In genomic region chr19:5367053-5367359, GRCm38 (mm10) we compare ENCODE assay signal across 7 mouse cellular contexts. TPM values are rescaled to one million over a fixed set of nuclear protein-coding genes. Genes with fewer than 3 reads are reported as not detected.
A peak's percentile ranks its signal among the peaks of the same experiment; 100 is the strongest.
DNase-seq lines count a peak whose midpoint lies in the region; ATAC-seq and TF ChIP-seq lines count a peak whose summit lies in the region.

Gene Banf1, minus strand, starts transcription at chr19:5367168.

- no peaks in the 10 kb centered on the region for H3K9me3 ChIP-seq in limb, embryonic 14.5 days (ENCODE audit: control insufficient read depth, low read length)
- H3K9me3 ChIP-seq in stomach, embryonic 14.5 days (ENCODE audit: control insufficient read depth, low read depth, low read length), result no peaks in the 10 kb centered on the region

- H3K4me2 ChIP-seq in limb, embryonic 14.5 days (replicated peaks; ENCODE audit: low read depth, low read length, severe bottlenecking), result peak within 1 kb of the TSS; percentile 94
- H3K4me2 ChIP-seq in stomach, embryonic 14.5 days (replicated peaks; ENCODE audit: low read depth, low read length), result peak within 1 kb of the TSS; percentile 80

- TF ChIP-seq POLR2A in limb, embryonic 14.5 days (IDR thresholded peaks at IDR 0.05; ENCODE audit: borderline replicate concordance, extremely low read depth, insufficient read depth, insufficient read length), result no peak

- H3K27ac ChIP-seq in limb, embryonic 14.5 days (replicated peaks; ENCODE audit: low read depth, low read length), result peak within 1 kb of the TSS; percentile 83
- peak within 1 kb of the TSS; percentile 95 for H3K27ac ChIP-seq in stomach, embryonic 14.5 days (ENCODE audit: low read length)

- H3K4me1 ChIP-seq in limb, embryonic 14.5 days (ENCODE audit: control insufficient read depth, insufficient read depth, low read length), result peaks cover 14% of the 10 kb centered on the region
- peaks cover 17% of the 10 kb centered on the region for H3K4me1 ChIP-seq in stomach, embryonic 14.5 days (ENCODE audit: control insufficient read depth, insufficient read depth, low read length)

- peak; percentile 14 for DNase-seq in urinary bladder, postnatal 14 days (ENCODE audit: low spot score)
- DNase-seq in urinary bladder, postnatal 25 days (ENCODE audit: low spot score), result no peak
- no peak for DNase-seq in heart, postnatal 36 days
- no peak for DNase-seq in limb, embryonic 14.5 days (ENCODE audit: low spot score)
- DNase-seq in spleen, postnatal 10 days (ENCODE audit: low spot score in 2 of 2), result no peak

- peak within 1 kb of the TSS; percentile 94 for H3K4me3 ChIP-seq in limb, embryonic 14.5 days (replicated peaks; ENCODE audit: low read length)
- peak within 1 kb of the TSS; percentile 98 for H3K4me3 ChIP-seq in stomach, embryonic 14.5 days (ENCODE audit: low read depth, low read length)

- ATAC-seq in erythroid progenitor cell, adult 5-6 weeks (replicated peaks; ENCODE audit: low FRiP score, poor library complexity, severe bottlenecking), result peak; percentile 60
- ATAC-seq in limb, embryonic 14.5 days (ENCODE audit: low FRiP score, low read depth), result no peak
- ATAC-seq in stomach, embryonic 14.5 days (ENCODE audit: insufficient number of reproducible peaks, insufficient read depth, low FRiP score, low read depth), result no peak

- no peaks in the 10 kb centered on the region for H3K27me3 ChIP-seq in limb, embryonic 14.5 days (ENCODE audit: control insufficient read depth, insufficient read depth, low read length)
- H3K27me3 ChIP-seq in stomach, embryonic 14.5 days (ENCODE audit: control insufficient read depth, insufficient read depth, low read length), result no peaks in the 10 kb centered on the region

- peaks cover 59% of the 10 kb centered on the region for H3K36me3 ChIP-seq in limb, embryonic 14.5 days (ENCODE audit: control insufficient read depth, insufficient read depth, low read length)
- peaks cover 49% of the 10 kb centered on the region for H3K36me3 ChIP-seq in stomach, embryonic 14.5 days (ENCODE audit: control insufficient read depth, insufficient read depth, low read length)

- under 1% methylated on average over 33 of the region's 33 CpGs for WGBS in limb, embryonic 14.5 days
- WGBS in stomach, embryonic 14.5 days, result 1% methylated on average over 33 of the region's 33 CpGs

- intact Hi-C loops in heart, postnatal 36 days (cut with DNase I), result loop anchor here (2.0 to 5.0 kb wide), 3 partner anchors 58 to 120 kb away; partner anchors contain the start of genes AI837181, Drap1, Mus81 and Sf3b2

- peak within 1 kb of the TSS; percentile 66 for H3K9ac ChIP-seq in limb, embryonic 14.5 days (ENCODE audit: low read depth, low read length, severe bottlenecking)
- H3K9ac ChIP-seq in stomach, embryonic 14.5 days (replicated peaks; ENCODE audit: low read depth, low read length), result peak within 1 kb of the TSS; percentile 73

RNA-seq across cellular contexts. Expression of gene Banf1, which starts in this region (rescaled TPM):
- 150 and 163 TPM in 2 replicates for total RNA-seq in erythroid progenitor cell, adult 5-6 weeks (2015; ENCODE audit: low replicate concordance)
- 29.1 and 34.9 TPM in 2 replicates for total RNA-seq in erythroid progenitor cell, adult 5-6 weeks (2017; ENCODE audit: low replicate concordance)
- 100 to 1,000 TPM; 126 to 142 TPM for total RNA-seq in heart, postnatal 36 days (2021)
- polyA plus RNA-seq in limb, embryonic 14.5 days (2012; rRNA removed), result 222 and 265 TPM in 2 replicates
- 411 and 420 TPM in 2 replicates for polyA plus RNA-seq in limb, embryonic 14.5 days (2014; fragmentation: Nextera tagmentation; extraction: Ambion mirVana)
- 434 and 456 TPM in 2 replicates for polyA plus RNA-seq in stomach, embryonic 14.5 days (2014; fragmentation: Nextera tagmentation; extraction: Ambion mirVana)
